Mouse (Mus musculus): ENCODE measurements around the gene Dlgap4.

DNA sequence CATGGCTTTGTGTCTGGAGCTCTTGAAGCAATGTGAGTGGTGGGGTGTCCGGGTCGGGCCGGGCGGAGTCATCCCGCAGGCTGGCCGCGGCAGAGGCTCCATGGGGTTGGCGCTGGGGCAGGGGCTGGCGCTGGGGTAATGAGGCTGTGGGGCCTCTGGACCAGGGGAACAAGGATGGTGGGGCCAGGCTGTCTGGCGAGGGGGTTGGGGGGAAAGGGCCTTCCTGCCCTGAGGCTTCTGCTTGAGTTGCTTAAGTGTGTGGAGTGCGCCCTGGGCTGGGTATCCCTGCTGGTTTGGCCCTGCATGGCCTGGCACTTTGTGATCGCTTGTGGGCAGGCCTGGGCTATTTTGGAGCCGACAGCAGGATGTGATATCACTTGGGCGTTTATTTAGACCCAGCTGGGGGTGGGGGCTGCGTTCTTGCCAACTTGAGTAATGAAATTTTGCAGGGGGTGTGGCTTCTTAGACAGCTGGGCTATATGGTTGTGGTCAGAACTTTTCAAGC, 108.6 kb downstream of the Dlgap4 start:
- TF ChIP-seq CTCF (IDR thresholded peaks at IDR 0.05; ENCODE audit: control insufficient read depth, insufficient read depth, insufficient read length) (peak; percentile 3), FOSL1 (IDR thresholded peaks at IDR 0.05; ENCODE audit: insufficient read depth, low read length, poor library complexity, severe bottlenecking) (no peak), USF1 (IDR thresholded peaks at IDR 0.05; ENCODE audit: low read depth) (no peak), MYOG (IDR thresholded peaks at IDR 0.05; ENCODE audit: control insufficient read depth, extremely low read depth, insufficient read length) (no peak), MAX (IDR thresholded peaks at IDR 0.05) (peak; percentile 28)
